Mouse (Mus musculus): ENCODE results near the gene Arhgap23.

The Arhgap23 gene

DNA sequence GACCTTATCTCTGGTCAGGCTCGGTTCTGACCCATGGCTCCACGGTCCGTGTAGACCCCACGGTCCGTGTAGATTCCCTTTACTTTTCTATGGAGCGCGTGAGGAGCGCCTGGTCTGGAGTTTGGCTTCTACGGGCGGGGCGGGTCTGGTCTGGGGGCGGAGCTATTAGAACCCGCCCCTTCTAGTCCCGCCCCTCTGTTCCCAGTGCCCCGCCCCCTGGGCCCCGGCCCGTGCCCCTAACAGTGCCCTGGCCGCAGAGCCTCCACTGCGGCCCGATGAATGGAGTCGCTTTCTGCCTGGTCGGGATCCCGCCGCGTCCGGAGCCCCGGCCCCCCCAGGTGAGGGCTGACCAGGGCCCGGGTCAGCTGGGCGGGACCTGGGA is at the start of gene Arhgap23:
Gene Arhgap23 (plus strand): TSS at position 204 of the 382 bp plus-strand sequence.
- peak; percentile 89 for DNase-seq

DNA sequence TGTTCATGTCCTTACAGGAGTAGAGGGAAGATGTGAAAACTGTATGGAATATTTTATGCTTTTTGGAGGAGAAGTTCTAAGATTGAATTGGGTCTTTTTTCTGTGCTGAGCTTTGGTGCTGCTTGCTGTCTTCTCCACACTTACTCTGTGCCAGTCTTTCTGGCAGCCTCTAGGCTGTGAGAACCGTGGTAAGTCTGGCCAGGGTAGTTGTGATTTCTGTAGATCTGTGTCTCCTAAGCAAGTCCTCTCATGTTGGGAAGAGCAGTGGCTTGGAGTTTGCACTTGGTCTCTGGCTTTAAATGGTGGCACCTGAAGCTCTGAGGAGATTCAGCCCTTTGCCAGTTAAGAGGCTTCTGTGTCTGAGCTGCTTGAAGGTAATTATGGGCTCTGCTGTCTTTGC is 49.8 kb upstream of the Arhgap23 start:
- DNase-seq, result no peak

DNA sequence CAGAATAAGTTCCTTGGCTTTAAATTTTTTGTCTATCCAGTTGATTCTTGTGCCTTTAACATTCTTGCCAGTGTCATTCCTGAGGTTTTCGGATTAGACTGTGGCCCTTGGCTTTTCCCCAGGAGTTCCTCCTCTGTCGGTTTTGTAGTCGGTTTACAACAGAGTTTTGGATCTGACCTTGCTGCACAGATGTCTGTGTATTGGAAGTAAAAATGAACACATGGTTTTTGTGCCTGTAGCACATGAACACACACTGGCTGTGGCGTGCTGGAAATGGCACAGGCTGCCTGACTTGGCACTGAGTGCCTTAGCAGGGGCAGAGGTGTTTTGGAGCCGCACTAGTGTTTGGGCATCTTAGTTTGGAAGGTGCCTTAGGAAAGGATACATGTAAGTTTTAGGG is 46.8 kb upstream of the Arhgap23 start:
- no peak for DNase-seq

DNA sequence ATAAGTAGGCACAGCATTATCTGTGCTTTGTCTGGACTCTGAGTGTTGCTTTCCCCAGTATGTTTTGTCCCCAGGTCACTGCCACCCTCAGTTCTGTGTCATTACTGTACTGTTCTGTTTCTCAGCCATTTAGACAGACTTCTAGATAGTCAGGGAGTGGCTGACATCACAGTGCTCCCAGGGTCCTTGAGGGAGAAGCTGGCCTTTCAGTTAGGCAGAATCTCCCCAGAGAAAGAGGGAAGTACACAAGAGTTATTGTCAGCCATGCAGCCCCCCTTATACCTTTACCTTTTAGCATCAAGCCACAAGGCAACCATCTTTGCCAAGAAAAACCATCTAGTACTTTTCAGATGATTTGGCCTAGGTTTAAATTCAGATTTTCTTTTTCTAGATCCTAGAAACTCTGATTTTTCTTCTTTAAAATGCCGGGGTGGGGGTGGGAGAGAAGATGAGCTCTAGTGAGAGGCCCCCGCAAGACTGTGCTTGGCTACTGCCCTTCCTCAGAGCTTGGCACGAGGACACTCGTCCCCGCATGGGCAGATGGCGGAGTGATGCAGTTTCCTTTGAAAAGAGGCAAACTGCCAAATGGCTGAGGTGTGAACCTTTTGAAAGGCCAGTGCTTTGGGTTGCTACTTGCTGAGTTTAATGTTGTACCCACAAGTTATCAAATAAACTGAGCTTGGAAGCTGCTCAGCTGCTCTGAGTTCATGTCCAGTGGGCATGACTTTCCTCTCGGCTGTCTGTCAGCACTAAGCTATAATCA is 44.8 kb upstream of the Arhgap23 start:
- no peak for DNase-seq

DNA sequence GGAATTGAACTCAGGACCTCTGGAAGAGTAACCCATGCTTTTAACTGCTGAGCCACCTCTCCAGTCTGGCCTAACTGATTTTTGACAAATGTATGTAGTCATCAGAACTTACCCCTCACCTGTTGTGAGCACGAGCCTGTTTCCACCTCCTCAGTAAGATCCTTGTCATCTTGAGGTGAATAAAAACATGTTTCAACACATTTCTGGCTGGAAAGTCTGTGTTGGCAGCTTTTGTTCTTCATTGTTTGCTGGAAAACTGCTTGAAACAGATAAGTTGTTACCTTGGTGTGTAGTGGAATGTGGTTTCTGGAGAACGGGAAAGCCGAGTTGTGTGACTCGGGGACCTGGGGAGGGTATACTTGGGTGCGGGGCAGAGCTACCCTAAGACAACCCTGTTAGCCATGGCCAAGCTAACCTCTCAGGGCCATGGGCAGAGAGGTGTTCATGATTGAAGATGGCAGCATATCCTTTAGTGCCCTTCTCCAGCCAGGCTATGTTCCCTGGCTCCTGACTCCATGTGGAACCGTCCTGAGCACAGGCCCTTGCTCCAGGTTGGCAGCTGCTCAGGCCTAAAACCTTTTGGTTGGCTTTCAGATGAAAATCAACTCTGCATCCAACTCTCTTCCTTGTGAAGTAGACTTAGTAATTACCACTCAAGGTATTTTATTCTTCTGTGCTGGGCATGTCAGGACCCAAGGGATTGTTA is 43.0 kb upstream of the Arhgap23 start:
- no peak for DNase-seq

DNA sequence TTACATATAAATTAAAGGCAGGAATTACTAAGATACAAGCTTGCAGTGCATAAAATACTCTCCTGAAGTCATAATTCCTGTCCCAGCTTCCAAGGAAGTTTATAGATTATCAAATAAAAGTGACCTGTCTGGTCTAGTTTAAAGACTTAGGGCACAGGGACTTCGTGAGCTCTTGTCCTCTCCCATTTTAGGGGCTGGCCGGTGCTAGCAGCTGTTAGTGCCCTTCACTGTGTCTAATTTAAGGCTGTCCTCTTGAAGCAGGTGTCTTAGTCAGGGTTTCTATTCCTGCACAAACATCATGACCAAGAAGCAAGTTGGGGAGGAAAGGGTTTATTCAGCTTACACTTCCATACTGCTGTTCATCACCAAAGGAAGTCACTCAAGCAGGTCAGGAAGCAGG is 41.9 kb upstream of the Arhgap23 start:
- DNase-seq, result no peak

DNA sequence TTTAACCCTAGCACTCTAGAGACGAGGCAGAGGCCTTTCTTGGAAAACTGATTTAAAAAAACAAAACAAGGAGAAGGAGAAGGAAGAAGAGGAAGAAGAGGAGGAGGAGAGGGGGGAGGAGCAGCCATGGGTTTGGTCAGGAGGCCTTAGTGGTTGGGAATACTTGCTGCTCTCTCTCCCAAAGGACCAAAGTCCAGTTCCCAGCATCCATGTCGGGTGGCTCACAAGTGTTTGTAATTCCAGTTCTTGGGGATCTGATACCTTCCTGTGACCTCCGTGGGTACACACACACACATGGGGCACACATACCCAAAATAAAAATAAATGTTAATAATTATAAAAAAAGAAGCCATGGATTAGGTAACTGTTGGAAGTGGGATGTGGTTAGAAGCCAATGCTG is 35.3 kb upstream of the Arhgap23 start:
- DNase-seq, result no peak

DNA sequence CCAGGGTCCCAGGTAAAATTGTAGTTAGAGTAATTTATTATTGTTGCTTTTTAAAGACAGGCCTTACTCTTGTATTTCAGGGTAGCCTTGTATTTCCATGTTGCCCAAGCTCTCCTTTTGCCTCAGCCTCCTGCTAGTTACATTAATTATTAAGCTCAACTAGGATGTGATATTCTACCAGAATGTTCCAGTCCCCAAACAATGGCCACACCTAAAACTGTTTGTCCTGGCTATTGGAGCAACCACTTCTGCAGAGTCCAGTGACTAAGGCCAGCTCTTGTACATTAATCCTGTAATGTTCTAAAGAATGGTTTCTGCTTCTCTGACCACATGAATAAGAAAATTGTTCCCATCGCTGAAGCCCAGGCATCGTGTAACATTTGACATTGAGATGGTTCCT is 32.3 kb upstream of the Arhgap23 start:
- no peak for DNase-seq

DNA sequence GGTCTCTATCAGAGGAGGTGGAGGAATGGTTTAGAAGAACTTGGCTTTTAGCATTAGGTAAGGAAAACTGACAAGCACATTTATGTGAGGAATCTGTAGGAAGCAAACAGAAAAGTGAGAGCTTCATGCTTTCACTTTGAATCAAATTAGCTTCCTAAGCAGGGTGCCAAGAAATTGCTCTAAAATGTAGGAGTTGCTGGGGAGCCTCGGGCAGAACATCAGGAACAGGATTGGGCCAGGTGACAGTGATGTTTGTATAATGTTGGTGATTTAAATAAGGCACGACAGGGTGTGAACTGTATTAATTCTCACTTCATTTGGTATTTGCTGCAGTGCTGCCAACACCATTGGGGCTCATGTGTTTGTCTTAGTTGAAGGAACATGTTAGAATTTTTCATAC is 31.6 kb upstream of the Arhgap23 start:
- DNase-seq, result no peak

DNA sequence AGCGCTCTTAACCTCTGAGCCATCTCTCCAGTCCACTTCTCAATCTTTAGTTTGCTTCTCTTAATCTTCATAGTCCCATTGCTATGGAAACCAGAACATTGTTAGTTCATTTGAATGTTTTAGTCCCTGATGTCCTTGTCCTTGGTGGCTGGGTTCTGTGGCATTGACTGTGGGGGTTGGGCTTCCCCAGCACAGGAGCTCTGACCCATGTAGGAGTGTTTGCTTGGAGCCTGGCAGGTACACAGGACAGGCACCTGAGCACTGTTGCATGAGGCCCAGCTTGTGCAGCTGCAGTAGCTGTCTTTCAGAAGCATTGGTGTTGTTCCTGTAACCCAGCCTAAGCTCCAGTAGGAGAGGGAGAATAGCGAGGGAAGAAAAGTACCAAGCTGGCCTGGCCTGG is 27.5 kb upstream of the Arhgap23 start:
- no peak for DNase-seq

DNA sequence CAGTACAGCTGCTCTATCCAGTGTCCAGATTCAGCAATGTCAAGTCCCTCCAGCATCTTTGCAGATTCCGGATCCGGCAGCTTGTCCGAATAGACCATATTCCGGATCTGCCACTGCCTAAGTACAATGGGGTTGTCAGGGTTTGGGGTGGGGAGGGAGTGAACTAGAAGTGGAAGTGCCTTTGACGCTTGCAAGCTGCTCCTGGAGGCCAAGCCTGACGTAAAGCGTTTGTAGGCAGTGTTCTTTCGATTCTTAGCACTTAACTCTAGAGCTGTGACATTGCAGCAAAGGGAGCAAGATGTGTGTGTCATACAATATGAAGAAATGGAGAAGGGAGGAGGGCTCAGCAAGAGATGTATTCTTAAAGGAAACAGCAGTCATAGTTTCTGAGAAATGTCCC is 26.2 kb upstream of the Arhgap23 start:
- no peak for DNase-seq

DNA sequence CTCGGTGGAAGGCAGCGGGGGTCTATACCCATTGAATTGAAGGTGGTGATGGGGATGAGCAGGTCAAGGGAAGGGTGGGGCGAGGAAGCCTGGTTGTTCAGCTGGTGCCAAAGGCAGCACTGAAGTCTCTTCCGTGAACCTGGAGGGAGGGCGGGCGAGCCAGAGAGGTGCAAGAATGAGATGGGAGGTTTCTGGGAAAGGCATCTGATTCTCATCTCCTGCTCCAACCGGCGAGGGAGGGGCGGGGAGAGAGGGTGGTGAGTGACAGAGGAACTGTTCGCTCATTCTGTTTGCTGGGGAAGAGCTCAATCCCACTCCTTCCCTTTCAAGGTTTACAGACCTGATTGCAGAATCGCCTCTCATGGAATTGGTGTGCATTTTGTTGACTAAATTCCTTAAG is 21.7 kb upstream of the Arhgap23 start:
- DNase-seq, result no peak

DNA sequence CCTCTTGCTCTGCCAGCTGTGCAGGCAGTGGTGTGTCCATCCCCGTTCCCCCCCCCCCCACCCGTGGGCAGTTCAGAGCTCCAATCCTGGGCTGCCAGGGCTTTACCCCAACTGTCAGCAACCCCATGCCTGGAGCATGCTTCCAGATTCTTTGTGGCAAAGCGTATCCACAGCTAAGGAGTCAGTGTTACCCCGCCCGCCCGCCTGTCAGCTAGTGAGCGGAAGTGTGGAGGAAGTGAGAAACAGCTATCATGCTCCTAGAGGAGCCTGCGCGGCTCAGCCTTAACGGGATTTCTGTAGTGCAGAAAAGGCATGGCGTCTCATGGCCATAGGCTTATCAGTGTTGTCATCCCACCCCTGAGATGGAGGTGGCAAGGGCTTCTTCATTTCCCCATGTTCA is 21.2 kb upstream of the Arhgap23 start:
- DNase-seq, result no peak

DNA sequence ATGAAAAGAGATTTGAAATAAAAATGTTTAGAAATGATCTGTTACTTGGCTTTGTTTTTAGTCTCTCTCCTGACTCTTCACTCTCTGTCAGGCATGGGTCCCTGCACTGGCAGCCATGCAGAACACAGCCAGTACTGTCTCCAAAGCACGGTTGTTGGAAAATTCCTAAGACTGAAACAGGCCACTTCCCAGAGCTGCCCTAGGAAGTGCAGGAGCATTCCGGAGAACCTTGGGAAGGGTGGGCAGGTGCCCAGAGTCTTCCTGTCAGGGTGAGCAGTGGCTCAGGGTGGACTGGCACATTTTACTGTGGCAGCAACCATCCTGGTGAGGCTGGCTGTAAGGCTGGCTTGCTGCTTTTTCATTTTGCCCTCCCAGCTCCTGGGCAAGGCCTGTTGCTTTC is 16.8 kb upstream of the Arhgap23 start:
- no peak for DNase-seq

DNA sequence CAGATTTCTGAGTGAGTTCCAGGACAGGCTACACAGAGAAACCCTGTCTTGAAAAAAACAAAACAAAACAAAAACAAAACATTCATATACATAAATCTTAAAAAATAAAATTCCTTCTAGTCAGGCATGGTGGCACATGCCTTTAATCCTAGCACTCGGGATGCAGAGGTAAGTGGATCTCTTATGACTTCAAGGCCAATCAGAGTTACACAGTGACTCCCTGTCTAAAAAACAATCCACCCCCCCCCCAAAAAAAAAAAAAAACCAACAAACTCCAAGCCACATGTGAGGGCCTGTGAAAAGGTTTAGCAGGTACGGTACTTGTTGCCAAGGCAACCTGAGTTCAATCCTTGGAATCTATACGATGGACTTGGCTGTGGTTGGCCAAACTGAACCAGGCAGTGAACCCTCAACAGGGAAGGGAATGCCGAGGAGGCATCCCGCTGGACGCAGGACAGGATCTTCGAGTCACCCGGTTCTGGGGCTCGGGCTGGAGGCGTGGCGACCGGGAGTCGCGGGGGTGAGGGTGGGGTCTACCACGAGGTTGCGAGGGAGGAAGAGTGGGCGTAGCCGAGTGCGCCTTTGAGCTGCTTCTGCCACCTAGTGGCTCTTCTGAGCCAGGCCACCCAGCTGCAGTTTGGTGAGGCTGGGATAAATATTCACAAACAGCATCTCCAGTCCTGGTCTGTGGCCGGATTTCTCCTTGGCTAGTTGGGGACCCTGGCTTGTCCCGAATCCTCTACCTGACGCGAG is 15.2 kb upstream of the Arhgap23 start:
- DNase-seq, result peak; percentile 93

DNA sequence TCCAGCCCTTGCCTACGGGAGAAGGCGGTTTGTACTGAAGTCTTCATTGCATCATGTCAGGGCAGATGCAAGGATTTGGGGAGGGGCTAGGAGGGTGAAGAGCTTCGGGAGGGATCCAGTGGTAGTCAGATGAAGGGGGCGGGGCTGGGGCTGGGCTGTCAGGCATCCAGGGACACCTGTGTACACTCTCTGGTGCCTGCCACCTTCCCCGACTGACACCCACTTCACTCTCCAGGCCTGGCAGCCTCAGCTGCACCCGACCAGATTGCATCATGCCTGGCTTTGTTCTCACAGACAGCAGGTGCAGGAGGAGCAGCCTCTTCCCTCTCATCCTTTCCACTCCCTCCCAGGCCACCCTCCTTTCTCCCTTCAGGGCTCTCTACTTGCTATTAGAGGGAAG is 14.3 kb upstream of the Arhgap23 start:
- DNase-seq, result no peak

DNA sequence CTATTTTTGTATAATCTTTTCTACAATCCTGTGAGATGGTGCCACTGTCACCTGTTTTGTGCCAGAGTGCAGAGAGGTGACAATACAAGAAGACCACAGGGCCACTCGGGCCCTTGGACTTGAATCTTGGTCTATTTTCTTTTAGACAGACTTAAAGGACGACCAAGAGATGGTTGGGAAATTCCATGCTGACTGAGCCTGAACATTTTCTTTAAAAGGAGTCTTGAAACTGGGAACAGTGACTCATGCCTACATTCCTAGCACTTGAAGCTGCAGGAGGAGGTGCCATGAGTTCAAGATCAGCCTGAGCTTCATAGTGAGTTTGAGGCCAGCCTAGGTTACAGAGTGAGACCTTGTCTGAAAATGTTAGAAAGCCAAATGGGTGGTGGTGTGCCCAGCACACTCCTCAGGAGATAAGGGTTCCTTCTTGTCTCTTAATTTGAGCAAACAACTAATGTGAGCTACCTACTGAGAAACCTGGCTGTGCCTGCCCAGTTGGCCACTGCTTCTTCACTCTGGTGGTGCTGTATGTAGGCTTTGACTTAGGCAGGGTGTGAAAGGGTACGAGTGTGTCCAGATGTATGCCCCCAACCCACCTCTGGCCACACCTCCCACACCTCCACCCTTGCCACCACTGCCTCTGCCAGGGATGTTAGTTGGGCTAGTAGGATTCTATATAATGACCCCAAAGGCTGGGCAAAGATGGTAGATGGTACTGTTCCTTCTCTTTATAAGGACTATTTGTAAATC is 13.5 kb upstream of the Arhgap23 start:
- DNase-seq, result no peak

DNA sequence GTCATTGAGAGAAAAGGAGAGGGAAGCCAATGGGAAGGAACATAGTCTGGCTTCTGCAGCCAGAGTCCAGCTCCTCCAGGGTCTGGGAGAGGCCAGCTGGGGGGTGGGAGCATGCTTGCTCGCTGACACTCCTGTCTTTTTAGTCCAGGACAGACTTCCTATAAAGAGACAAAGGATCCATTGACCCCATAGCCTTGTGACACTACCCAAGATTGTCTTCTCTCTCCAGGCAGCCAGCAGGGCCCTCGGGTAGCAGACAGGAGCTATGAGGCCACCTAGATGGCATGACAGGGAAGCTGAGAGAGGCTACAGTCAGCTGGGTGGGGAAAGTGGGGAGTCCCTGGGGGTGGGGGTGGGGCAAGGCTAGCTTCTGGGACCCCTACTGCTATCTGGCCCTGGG is 12.6 kb upstream of the Arhgap23 start:
- DNase-seq, result no peak

DNA sequence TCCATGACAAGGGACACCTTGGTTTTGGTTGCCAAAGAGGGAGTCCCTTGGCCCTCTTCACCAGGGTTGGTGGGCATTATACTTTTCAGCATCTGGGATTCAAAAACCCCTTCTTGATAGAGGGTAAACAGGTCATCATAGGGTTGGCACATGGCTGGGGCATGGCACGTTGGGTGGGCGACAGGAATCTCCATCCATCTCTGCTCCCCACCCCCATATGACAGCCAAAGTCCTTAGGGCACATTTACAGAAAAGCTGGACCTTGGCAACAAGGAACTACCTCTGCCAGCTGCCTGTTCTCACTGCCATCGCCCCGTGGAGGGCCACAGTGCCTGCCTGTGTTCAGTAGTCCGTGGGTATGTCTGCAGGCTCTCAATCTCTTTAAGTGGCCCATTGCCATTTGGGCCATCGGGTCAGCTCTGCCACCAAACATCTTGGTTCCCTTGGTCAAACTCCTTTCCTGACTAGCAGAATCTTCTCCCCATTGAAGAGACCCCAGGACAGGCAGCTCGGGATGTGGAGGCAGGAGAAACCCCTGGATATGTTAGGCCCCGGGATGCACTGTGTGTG is 11.6 kb upstream of the Arhgap23 start:
- DNase-seq, result no peak

DNA sequence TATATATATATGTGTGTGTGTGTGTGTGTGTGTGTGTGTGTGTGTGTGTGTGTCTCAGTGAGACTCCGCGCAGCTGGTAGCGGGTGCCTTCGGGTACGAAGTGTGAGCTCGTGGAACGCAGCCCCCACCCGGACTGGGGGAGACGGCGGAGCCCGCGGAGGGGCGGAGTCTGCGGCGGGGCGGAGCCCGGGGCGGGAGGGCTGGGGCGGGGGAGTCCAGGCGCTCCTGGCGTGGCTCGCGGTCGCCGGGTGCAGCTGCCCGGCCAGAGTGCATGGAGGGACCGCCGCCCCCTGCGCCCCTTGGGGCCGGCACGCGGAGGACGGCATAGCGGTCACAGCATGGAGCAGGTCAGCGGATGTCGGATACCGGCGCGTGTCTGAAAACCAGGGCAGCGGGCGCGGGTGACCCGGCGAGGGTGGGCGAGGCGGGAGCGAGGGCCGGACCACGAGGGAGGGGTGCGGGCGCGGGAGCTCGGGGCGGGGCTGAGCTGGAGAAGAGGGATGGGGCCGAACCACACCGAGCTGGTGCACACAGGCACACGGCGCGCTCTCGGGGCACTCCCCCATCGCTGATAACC is 11.1 kb upstream of the Arhgap23 start:
- DNase-seq, result peak; percentile 70

DNA sequence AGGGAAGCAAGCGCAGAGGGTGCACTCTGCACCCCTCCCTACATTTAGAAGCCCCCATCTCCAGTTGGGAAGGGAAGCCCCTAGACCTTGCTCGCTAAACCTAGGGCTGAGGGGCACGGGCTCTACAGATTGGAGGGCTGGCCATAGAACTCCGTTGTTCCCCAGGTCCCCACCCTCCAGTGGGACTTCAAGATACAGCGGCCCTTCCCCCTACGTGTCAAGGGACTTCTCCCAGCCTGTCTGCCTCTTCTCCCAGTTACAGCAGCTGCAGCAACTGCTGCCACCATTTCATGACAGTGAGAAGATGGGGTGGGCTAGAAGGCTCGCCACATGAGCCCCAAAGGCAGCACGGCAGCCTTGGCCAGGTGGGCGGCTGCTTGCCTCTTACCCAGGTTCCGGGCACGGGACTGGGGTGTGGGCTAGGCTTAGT is 10.6 kb upstream of the Arhgap23 start:
- peak; percentile 40 for DNase-seq
